Mouse (Mus musculus) embryonic facial prominence, embryonic 10.5 days (tissue): ENCODE results near the gene S1pr3. TPM values are rescaled to one million over a fixed set of nuclear protein-coding genes. Genes with fewer than 3 reads are reported as not detected.
A peak's percentile ranks its signal among the peaks of the same experiment; 100 is the strongest.

Experiments used
- DNase-seq: peaks from one replicate; pipeline ENCODE4 v3.0.0-alpha.2; 2017; ENCODE audit warnings: low spot score
- H3K27ac ChIP-seq: fragments of 300-500 bp; sonication (generic); replicated peaks from 2 replicates; pipeline ENCODE4 v1.5.1; 2016; ENCODE audit warnings: mild to moderate bottlenecking
- H3K27me3 ChIP-seq: fragments of 300-500 bp; sonication (generic); replicated peaks from 2 replicates; pipeline ENCODE4 v1.6.1; 2016; ENCODE audit warnings: low read depth, mild to moderate bottlenecking; ENCODE audit not compliant: poor library complexity, severe bottlenecking
- H3K36me3 ChIP-seq: fragments of 300-500 bp; sonication (generic); replicated peaks from 2 replicates; pipeline ENCODE4 v1.6.1; 2016; ENCODE audit warnings: mild to moderate bottlenecking, moderate library complexity
- H3K4me1 ChIP-seq: fragments of 300-500 bp; sonication (generic); 2 replicates; pipeline ENCODE4 v1.6.1; 2016
- H3K4me3 ChIP-seq: fragments of 300-500 bp; sonication (generic); 2 replicates; pipeline ENCODE4 v1.5.1; 2016; ENCODE audit warnings: mild to moderate bottlenecking, moderate library complexity
- H3K9me3 ChIP-seq: fragments of 300-500 bp; sonication (generic); 2 replicates; pipeline ENCODE4 v1.6.1; 2016; ENCODE audit warnings: mild to moderate bottlenecking
- WGBS: fragments of 180-500 bp; shearing (Covaris S2); methylation state at CpG from one replicate; pipeline ENCODE4 v1.1.7; 2016; 5-methylcytosine and 5-hydroxymethylcytosine counted together
- polyA plus RNA-seq: library from polyadenylated mRNA; unstranded; fragments of >200 nt; fragmentation: Nextera tagmentation; extraction: Ambion mirVana; gene quantifications from 2 replicates; pipeline ENCODE4 v1.2.1, GENCODE M21; 2016

The S1pr3 gene
- polyA plus RNA-seq, 1 experiment from 2014 or later: 67.6 TPM

DNA sequence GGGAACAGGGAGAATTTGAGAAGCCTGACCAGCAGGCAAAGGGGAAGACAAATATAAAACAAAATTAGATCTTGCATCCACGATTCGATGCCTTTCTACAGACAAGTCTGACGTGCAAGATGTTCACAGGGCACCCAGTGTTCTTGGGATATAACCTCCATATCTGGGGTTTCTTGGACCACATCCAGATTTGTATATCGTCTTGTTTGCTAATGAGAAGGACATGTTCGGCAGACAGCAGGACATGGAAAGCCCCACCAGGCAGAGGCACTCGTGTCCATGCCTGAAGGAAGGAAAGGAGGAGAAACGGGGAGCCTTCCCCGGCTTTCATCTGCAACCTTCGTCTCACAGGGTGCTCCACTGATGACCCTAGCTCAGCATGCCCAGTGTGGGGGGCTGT, 2.8 kb downstream of the S1pr3 start:
- WGBS: 45% methylated on average over 9 of the region's 9 CpGs
- peaks cover 34% of the 10 kb centered on the region for H3K36me3 ChIP-seq
- peaks cover 14% of the 10 kb centered on the region for H3K9me3 ChIP-seq
- H3K4me1 ChIP-seq: peaks cover 76% of the 10 kb centered on the region
- peak overlapping the region; percentile 70 for H3K4me3 ChIP-seq
- H3K27ac ChIP-seq: peak overlapping the region; percentile 89
- peaks cover 41% of the 10 kb centered on the region for H3K27me3 ChIP-seq
- DNase-seq: no peak

DNA sequence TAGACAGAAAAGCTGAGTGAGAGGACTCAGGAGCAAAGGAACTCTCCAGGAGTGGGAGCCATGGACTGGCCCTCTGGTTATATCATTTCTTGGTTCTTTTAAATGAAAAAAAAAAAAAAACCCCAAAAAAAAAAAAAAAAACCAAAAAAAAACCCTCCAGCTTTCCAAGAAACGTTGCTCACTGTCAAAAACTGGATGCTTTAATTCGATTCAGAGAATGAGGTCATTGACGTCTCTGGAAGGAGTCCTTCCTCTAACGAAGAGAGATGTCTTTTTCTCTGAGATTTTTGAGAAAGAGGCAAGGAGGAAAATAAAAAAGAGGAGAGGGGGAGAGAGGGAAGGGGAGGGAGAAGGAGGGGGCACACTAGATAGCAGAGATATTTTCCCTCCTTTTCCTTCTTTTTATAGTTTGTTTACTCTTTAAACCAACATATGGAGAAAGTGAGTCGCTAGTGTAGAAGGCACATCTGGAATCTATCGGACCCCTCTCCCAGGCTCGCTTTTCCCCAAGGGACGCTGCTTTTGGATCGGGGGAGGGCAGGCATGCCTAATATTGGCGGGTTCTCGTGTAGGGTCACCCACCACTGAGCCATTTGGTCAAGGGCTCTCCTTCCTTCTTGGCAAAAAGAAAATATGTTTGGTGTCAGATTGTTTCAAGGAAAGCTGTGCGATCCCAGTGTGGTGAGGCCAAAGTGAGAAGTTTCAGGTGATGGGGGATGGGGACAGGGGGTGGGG, 3.4 kb downstream of the S1pr3 start:
- peaks cover 35% of the 10 kb centered on the region for H3K27me3 ChIP-seq
- peak overlapping the region; percentile 89 for H3K27ac ChIP-seq
- peaks cover 14% of the 10 kb centered on the region for H3K9me3 ChIP-seq
- H3K4me3 ChIP-seq: peak overlapping the region; percentile 70
- WGBS: 26% methylated on average over 12 of the region's 12 CpGs
- peak; percentile 66 for DNase-seq
- H3K4me1 ChIP-seq: peaks cover 74% of the 10 kb centered on the region
- H3K36me3 ChIP-seq: peaks cover 40% of the 10 kb centered on the region

DNA sequence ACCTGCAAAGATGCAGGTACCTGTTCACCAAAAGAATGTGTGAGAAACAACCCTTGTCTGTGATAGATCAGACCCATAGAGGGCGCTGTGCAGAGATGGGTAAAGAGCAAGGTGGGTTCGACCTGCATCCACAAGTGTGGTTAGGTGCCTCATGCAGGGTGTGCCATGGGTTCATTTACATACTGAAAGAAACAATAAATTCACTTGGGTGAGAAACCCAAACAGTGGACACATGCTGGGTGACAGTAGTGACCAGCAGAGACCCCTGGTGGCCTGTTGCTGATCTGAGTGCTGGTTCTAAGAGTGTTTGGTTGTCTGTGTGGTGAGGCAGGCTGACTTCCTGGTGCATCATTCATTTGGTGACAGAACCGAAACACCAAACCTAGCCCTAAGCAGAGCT, 5.0 kb downstream of the S1pr3 start:
- peaks cover 14% of the 10 kb centered on the region for H3K9me3 ChIP-seq
- peaks cover 74% of the 10 kb centered on the region for H3K4me1 ChIP-seq
- no peak overlapping the region for H3K4me3 ChIP-seq
- H3K36me3 ChIP-seq: peaks cover 47% of the 10 kb centered on the region
- WGBS: 65% methylated on average over 3 of the region's 3 CpGs
- peaks cover 19% of the 10 kb centered on the region for H3K27me3 ChIP-seq
- DNase-seq: no peak
- H3K27ac ChIP-seq: peak overlapping the region; percentile 89; the same call in 1 of the 2 replicates

DNA sequence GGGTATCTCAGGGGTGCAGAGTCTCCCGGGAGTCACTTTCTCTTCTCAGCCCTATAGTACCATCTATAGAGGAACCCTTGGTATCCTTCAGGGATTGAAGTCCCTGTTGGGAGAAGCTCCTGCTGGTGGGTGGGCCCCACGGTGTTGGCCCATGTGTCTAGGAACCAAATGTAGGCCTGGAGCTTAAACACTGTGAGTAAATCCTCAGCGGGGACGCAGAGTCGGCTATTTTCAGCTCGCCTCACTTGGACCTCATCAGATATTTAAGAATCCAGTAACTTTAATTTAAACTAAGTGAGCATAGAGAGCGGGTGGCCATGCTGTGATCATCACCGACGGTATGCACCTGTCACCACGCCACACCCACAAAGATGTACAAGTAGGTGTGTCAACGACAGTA, 8.3 kb downstream of the S1pr3 start:
- Histone ChIP-seq H3K36me3 (peaks cover 78% of the 10 kb centered on the region), H3K27ac (peak overlapping the region; percentile 15; the same call in 1 of the 2 replicates), H3K9me3 (peaks cover 14% of the 10 kb centered on the region), H3K4me3 (no peak overlapping the region), H3K4me1 (peaks cover 49% of the 10 kb centered on the region), H3K27me3 (no peaks in the 10 kb centered on the region)
- WGBS: 91% methylated on average over 11 of the region's 11 CpGs
- no peak for DNase-seq

DNA sequence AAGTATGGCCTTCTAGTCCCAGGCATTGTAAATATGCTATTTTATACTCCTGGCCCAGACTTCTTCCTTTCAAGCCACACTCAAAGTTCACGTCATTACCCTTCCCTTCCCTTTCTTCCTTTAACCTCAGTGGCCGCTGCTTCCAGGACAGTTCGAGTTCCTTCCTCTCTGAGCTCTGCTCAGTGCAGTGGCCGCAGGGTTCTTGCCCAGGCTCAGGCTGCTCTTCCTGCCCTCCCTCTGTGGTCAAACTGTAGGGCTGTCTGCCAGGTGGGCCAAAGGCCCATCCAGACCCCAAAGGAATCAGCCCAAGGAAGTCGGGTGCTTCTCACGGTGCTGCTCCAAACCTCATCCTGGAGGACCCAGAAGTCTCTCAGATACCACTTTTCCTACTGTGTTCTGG, 9.4 kb downstream of the S1pr3 start:
- peaks cover 14% of the 10 kb centered on the region for H3K9me3 ChIP-seq
- peak overlapping the region; percentile 37 for H3K4me3 ChIP-seq
- no peak for DNase-seq
- peaks cover 39% of the 10 kb centered on the region for H3K4me1 ChIP-seq
- peak overlapping the region; percentile 85 for H3K27ac ChIP-seq
- WGBS: 64% methylated on average over 6 of the region's 6 CpGs
- H3K27me3 ChIP-seq: no peaks in the 10 kb centered on the region
- H3K36me3 ChIP-seq: peaks cover 89% of the 10 kb centered on the region

DNA sequence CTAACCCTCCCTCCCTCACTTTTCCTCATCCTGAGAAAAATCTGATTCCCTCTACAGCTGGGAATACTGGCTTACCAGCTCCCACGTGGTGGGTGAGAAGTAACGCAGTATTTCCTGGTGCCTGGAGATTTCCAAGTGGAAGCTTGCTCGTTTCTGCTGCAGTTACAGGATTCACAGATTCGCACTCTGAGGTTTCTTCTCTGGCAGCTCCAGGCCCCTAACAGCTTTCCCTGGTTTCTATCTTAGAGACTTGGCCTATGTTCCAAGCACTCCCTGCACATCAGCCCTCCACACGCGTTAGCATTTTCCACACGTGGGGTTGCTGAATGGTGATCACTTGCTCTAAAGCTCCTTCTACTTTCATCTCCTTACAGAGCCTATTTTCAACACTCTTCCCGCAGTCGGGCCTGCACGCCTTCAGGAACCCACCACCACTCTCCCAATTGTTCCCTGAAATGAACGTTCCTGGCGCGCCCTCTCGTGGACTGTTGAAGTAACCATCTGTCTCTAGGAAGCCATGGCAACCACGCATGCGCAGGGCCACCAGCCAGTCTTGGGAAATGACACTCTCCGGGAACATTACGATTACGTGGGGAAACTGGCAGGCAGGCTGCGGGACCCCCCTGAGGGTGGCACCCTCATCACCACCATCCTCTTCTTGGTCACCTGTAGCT, 10.0 kb downstream of the S1pr3 start:
- peak; percentile 94 for DNase-seq
- Histone ChIP-seq H3K9me3 (peaks cover 14% of the 10 kb centered on the region), H3K27me3 (no peaks in the 10 kb centered on the region), H3K36me3 (peaks cover 89% of the 10 kb centered on the region), H3K27ac (peak overlapping the region; percentile 85), H3K4me1 (peaks cover 33% of the 10 kb centered on the region), H3K4me3 (peak overlapping the region; percentile 37)
- 5% methylated on average over 20 of the region's 20 CpGs for WGBS

DNA sequence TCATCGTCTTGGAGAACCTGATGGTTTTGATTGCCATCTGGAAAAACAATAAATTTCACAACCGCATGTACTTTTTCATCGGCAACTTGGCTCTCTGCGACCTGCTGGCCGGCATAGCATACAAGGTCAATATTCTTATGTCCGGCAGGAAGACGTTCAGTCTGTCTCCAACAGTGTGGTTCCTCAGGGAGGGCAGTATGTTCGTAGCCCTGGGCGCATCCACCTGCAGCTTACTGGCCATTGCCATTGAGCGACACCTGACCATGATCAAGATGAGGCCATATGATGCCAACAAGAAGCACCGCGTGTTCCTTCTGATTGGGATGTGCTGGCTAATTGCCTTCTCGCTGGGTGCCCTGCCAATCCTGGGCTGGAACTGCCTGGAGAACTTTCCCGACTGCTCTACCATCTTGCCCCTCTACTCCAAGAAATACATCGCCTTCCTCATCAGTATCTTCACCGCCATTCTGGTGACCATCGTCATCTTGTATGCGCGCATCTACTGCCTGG, 10.6 kb downstream of the S1pr3 start:
- Histone ChIP-seq H3K27ac (no peak overlapping the region), H3K9me3 (peaks cover 14% of the 10 kb centered on the region), H3K27me3 (no peaks in the 10 kb centered on the region), H3K4me1 (peaks cover 27% of the 10 kb centered on the region), H3K36me3 (peaks cover 87% of the 10 kb centered on the region), H3K4me3 (peak overlapping the region; percentile 37; the same call in 1 of the 2 replicates)
- 81% methylated on average over 19 of the region's 19 CpGs for WGBS
- no peak for DNase-seq

DNA sequence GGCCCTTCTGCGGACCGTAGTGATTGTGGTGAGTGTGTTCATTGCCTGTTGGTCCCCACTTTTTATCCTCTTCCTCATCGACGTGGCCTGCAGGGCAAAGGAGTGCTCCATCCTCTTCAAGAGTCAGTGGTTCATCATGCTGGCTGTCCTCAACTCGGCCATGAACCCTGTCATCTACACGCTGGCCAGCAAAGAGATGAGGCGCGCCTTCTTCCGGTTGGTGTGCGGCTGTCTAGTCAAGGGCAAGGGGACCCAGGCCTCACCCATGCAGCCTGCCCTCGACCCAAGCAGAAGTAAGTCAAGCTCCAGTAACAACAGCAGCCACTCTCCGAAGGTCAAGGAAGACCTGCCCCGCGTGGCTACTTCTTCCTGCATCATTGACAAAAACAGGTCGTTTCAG, 11.1 kb downstream of the S1pr3 start:
- Histone ChIP-seq H3K36me3 (peaks cover 82% of the 10 kb centered on the region), H3K4me1 (peaks cover 30% of the 10 kb centered on the region), H3K27ac (no peak overlapping the region), H3K27me3 (no peaks in the 10 kb centered on the region), H3K4me3 (no peak overlapping the region), H3K9me3 (peaks cover 12% of the 10 kb centered on the region)
- 92% methylated on average over 15 of the region's 15 CpGs for WGBS
- no peak for DNase-seq

DNA sequence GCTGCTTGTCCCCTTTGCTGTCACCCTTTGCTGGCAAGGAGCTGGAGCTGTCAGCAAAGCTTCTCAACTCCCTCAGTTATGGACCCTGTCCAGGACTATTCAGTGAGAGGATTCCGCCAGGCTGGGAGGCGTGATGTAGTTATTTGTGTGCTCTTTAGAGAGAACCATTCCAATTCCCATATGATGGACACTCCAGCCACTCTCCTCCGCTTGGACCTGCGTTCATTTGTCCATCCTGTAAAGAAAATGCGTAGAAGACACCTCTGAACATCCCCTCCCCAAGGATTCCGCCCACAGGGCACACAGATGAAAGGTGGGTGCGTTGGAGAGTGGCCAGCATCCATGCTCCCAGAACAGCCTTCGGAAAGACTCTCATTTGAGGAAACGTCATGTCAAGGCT, 12.4 kb downstream of the S1pr3 start:
- DNase-seq: no peak
- Histone ChIP-seq H3K4me1 (peaks cover 32% of the 10 kb centered on the region), H3K4me3 (no peak overlapping the region), H3K27ac (no peak overlapping the region), H3K27me3 (no peaks in the 10 kb centered on the region), H3K9me3 (no peaks in the 10 kb centered on the region), H3K36me3 (peaks cover 68% of the 10 kb centered on the region)
- WGBS: 87% methylated on average over 9 of the region's 9 CpGs

DNA sequence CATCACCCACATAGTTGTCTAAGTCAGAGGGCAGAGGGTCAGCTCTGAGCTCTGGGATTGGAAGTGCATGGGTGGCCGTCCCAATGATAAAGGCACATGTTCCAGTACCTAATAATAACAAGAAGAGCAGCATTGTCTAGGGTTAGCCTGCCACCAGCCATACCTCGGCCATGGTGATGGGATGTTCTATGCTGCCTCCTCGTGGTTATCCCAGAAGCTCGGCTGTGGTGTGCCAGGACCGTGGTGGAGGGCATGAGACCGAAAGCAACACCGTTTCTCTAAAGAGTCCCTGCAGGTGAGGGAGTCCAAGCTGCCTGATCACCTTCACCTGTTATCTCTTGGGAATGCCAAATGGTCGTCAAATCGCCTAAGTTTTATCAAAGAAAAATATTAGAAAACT, 15.2 kb downstream of the S1pr3 start:
- 81% methylated on average over 9 of the region's 9 CpGs for WGBS
- no peaks in the 10 kb centered on the region for H3K27me3 ChIP-seq
- H3K36me3 ChIP-seq: peaks cover 51% of the 10 kb centered on the region
- no peak for DNase-seq
- no peaks in the 10 kb centered on the region for H3K9me3 ChIP-seq
- peaks cover 9% of the 10 kb centered on the region for H3K4me1 ChIP-seq
- no peak overlapping the region for H3K27ac ChIP-seq
- H3K4me3 ChIP-seq: no peak overlapping the region

DNA sequence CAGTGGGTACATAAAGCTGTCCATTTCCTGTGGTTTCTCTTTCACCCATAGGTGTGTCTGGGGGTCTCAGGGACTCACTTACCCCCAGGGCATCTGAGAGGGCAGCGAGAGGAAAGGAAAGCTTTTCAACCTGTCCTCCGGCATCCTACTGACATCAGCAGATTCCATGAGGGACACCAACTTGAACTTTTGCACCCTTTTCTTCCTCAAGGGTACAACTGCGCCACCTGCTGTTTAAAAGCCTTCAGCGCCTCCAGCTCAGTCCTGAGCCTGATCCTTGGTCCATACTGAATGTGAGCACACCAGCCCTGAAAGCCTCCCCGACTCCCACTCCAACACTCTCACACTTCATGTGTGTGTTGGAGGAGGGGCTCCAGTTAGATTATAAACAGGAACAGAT, 16.2 kb downstream of the S1pr3 start:
- DNase-seq: peak; percentile 78
- no peak overlapping the region; the same call in 1 of the 2 replicates for H3K27ac ChIP-seq
- H3K9me3 ChIP-seq: no peaks in the 10 kb centered on the region
- H3K4me1 ChIP-seq: peaks cover 5% of the 10 kb centered on the region
- no peaks in the 10 kb centered on the region for H3K27me3 ChIP-seq
- H3K36me3 ChIP-seq: peaks cover 41% of the 10 kb centered on the region
- 21% methylated on average over 5 of the region's 5 CpGs for WGBS
- H3K4me3 ChIP-seq: no peak overlapping the region

DNA sequence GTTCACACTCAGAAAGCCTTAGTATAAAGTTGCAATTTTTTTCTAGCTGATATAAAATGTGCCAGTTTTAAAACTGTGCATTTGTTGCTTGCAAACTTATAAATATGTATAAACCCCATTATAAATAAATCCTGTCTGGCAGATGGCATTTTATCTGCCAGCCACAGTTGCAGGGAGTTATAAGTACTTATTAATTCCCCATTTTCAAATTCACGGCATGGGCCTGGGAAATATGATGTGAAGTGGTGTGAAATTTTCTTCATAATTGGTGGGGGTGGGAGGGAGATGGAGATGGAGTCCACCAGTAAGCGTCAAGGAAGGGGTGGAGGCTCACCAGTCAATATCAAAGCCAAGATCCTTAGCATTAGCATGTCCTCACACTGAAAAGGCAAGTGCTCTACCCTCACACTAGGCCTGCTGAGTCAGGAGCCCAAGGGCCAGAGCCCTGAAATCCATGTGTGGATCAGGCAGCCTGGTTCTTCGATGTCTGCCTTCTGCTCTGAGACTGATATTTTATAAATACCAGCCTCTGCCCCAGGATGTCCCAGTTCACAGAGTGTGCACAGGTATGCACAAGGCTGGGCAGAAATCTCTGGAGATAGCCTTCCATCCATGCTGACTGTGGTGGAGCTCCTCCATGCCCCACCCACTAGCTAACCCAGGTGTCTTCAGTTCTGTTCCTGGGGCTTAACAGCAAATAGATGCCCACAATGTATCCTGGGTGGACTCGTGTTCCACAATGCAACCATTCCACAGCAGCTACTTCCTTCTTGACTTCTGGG, 17.4 kb downstream of the S1pr3 start:
- H3K27me3 ChIP-seq: no peaks in the 10 kb centered on the region
- no peaks in the 10 kb centered on the region for H3K9me3 ChIP-seq
- WGBS: 87% methylated on average over 4 of the region's 4 CpGs
- H3K27ac ChIP-seq: no peak overlapping the region
- peaks cover 5% of the 10 kb centered on the region for H3K4me1 ChIP-seq
- H3K36me3 ChIP-seq: peaks cover 29% of the 10 kb centered on the region
- no peak overlapping the region for H3K4me3 ChIP-seq
- no peak for DNase-seq
